Mouse (Mus musculus) lung, postnatal 0 days (tissue): ENCODE data around the gene Rgs3.

Source experiments
- CTCF ChIP-seq: IDR thresholded peaks from 2 replicates; pipeline ENCODE4 v1.5.1; 2016; ENCODE audit warnings: antibody characterized with exemption, mild to moderate bottlenecking
- EP300 ChIP-seq: IDR thresholded peaks from 2 replicates; pipeline ENCODE4 v1.6.1; 2016; ENCODE audit warnings: antibody characterized with exemption, mild to moderate bottlenecking, control low read depth

- no peak; the same call in 1 of the 2 replicates for TF ChIP-seq CTCF
- TF ChIP-seq EP300: no peak; the same call in 1 of the 2 replicates
These were observed 178.5 kb downstream of the Rgs3 start for GRCm38 (mm10) chr4:62737983-62738695.
